Mouse (Mus musculus) erythroblast, adult 5-6 weeks (primary cell): ENCODE data around the gene Vps26c. TPM values are rescaled to one million over a fixed set of nuclear protein-coding genes. Genes with fewer than 3 reads are reported as not detected.

Source experiments
- total RNA-seq, 2 experiments: library from RNA; stranded (forward) in 1 of 2; stranded (reverse) in 1 of 2; fragments of 150-400 nt in 1 of 2; fragments of 200-764, 138-1000 nt in 1 of 2; gene quantifications; 2 replicates each; pipeline versions ENCODE4 v1.2.3 to v1.2.4; 2015 to 2017; ENCODE audit warnings: low replicate concordance in 2 of 2

The Vps26c gene
- total RNA-seq, 2 experiments from 2014 or later, result 5.2 to 19.8 TPM

Other genes starting within 250 kb of the Vps26c start
- 0.96 and 2.1 TPM in 2 replicates for gene Hlcs, start 213.3 kb downstream of the Vps26c start, total RNA-seq (2015; ENCODE audit: low replicate concordance)
- 0.94 and 2.6 TPM in 2 replicates for gene Hlcs, start 213.3 kb downstream of the Vps26c start, total RNA-seq (2017; ENCODE audit: low replicate concordance)
- not detected in 2 replicates for gene Ripply3, start 198.4 kb downstream of the Vps26c start, total RNA-seq (2015; ENCODE audit: low replicate concordance)
- gene Ripply3, start 198.4 kb downstream of the Vps26c start, total RNA-seq (2017; ENCODE audit: low replicate concordance), result not detected in 2 replicates
- 11.9 and 13.6 TPM in 2 replicates for gene Ttc3, start 156.2 kb downstream of the Vps26c start, total RNA-seq (2015; ENCODE audit: low replicate concordance)
- 12.4 and 16.7 TPM in 2 replicates for gene Ttc3, start 156.2 kb downstream of the Vps26c start, total RNA-seq (2017; ENCODE audit: low replicate concordance)
- gene Pigp, start 155.0 kb downstream of the Vps26c start, total RNA-seq (2015; ENCODE audit: low replicate concordance), result 11.1 and 14.2 TPM in 2 replicates
- gene Pigp, start 155.0 kb downstream of the Vps26c start, total RNA-seq (2017; ENCODE audit: low replicate concordance), result 5.0 TPM in 1 of 2 replicates, not detected in the other
- 34.3 and 65.1 TPM in 2 replicates for gene Dyrk1a, start 43.2 kb upstream of the Vps26c start, total RNA-seq (2015; ENCODE audit: low replicate concordance)
- gene Dyrk1a, start 43.2 kb upstream of the Vps26c start, total RNA-seq (2017; ENCODE audit: low replicate concordance), result 60.3 and 66.8 TPM in 2 replicates